18 mouse cellular contexts compared by ENCODE assay signal in genomic region chr7:98721623-98722022, GRCm38 (mm10). TPM values are rescaled to one million over a fixed set of nuclear protein-coding genes. Genes with fewer than 3 reads are reported as not detected.
DNase-seq lines count a peak whose midpoint lies in the region; ATAC-seq and TF ChIP-seq lines count a peak whose summit lies in the region.
"Had no signal": no experiment of that assay in that cellular context is flagged by ENCODE, and none has a peak within 500 bp of the region (broad histone marks: within the 10 kb centered on the region; RNA-seq: fewer than 3 reads in every experiment).

No protein-coding gene starts in this region.

- no peak overlapping the region for H3K4me3 ChIP-seq in kidney, embryonic 14.5 days (ENCODE audit: low read length)
- no peak overlapping the region for H3K4me3 ChIP-seq in layer of hippocampus, adult 2 months
- no peak overlapping the region for H3K4me3 ChIP-seq in limb, embryonic 12.5 days (replicated peaks)
- no peak overlapping the region for H3K4me3 ChIP-seq in intestine, embryonic 15.5 days (replicated peaks)
- H3K4me3 ChIP-seq in midbrain, embryonic 15.5 days: no peak overlapping the region
- H3K4me3 ChIP-seq: embryonic facial prominence, embryonic 12.5 days; forebrain, embryonic 13.5 days; heart, embryonic 12.5 days; hindbrain, embryonic 12.5 days had no signal

- H3K4me1 ChIP-seq in kidney, embryonic 14.5 days (ENCODE audit: control insufficient read depth, insufficient read depth, low read length): peaks cover 27% of the 10 kb centered on the region
- peaks cover 55% of the 10 kb centered on the region for H3K4me1 ChIP-seq in limb, embryonic 12.5 days (replicated peaks)
- H3K4me1 ChIP-seq in intestine, embryonic 15.5 days (replicated peaks): no peaks in the 10 kb centered on the region
- H3K4me1 ChIP-seq in midbrain, embryonic 15.5 days: no peaks in the 10 kb centered on the region
- H3K4me1 ChIP-seq: hindbrain, embryonic 12.5 days had no signal

- H3K9me3 ChIP-seq in kidney, embryonic 14.5 days (ENCODE audit: control insufficient read depth, low read length): no peaks in the 10 kb centered on the region
- H3K9me3 ChIP-seq in limb, embryonic 12.5 days: no peaks in the 10 kb centered on the region
- H3K9me3 ChIP-seq in intestine, embryonic 15.5 days: no peaks in the 10 kb centered on the region
- H3K9me3 ChIP-seq in midbrain, embryonic 15.5 days: no peaks in the 10 kb centered on the region
- H3K9me3 ChIP-seq: embryonic facial prominence, embryonic 12.5 days; forebrain, embryonic 13.5 days; heart, embryonic 12.5 days; hindbrain, embryonic 12.5 days had no signal

- peaks cover 15% of the 10 kb centered on the region for H3K36me3 ChIP-seq in kidney, embryonic 14.5 days (ENCODE audit: control insufficient read depth, insufficient read depth, low read length)
- peaks cover 20% of the 10 kb centered on the region for H3K36me3 ChIP-seq in limb, embryonic 12.5 days
- peaks cover 3% of the 10 kb centered on the region; the same call in 1 of the 2 replicates for H3K36me3 ChIP-seq in intestine, embryonic 15.5 days
- 0 out of 2 replicates have a peak, but pooled peaks cover 3% of the 10 kb centered on the region for H3K36me3 ChIP-seq in midbrain, embryonic 15.5 days (replicated peaks)

- H3K4me2 ChIP-seq in kidney, embryonic 14.5 days (replicated peaks; ENCODE audit: low read depth, low read length): no peak overlapping the region
- H3K4me2 ChIP-seq in limb, embryonic 12.5 days: peak overlapping the region; percentile 42
- no peak overlapping the region for H3K4me2 ChIP-seq in intestine, embryonic 15.5 days (replicated peaks)
- H3K4me2 ChIP-seq in midbrain, embryonic 15.5 days: no peak overlapping the region
- H3K4me2 ChIP-seq: embryonic facial prominence, embryonic 12.5 days; forebrain, embryonic 13.5 days; heart, embryonic 12.5 days; hindbrain, embryonic 12.5 days had no signal

- H3K9ac ChIP-seq in kidney, embryonic 14.5 days (ENCODE audit: low read depth, low read length): no peak overlapping the region
- H3K9ac ChIP-seq in limb, embryonic 12.5 days (replicated peaks): no peak overlapping the region
- H3K9ac ChIP-seq in intestine, embryonic 15.5 days: no peak overlapping the region
- no peak overlapping the region for H3K9ac ChIP-seq in midbrain, embryonic 15.5 days
- H3K9ac ChIP-seq: embryonic facial prominence, embryonic 12.5 days; forebrain, embryonic 13.5 days; forebrain, postnatal 0 days; heart, embryonic 12.5 days; hindbrain, embryonic 12.5 days had no signal

- DNase-seq in kidney, postnatal 14 days: no peak
- no peak for DNase-seq in layer of hippocampus, adult 2 months (ENCODE audit: low spot score in 2 of 2)
- no peak for DNase-seq in layer of hippocampus, postnatal 14 days (ENCODE audit: low spot score in 2 of 2)
- DNase-seq: adrenal gland, postnatal 14 days; cerebellum, adult 11-12 months; cerebellum, adult 9-10 months; cerebellum, postnatal 25 days; forebrain, postnatal 0 days; gastrocnemius, postnatal 14 days; heart, postnatal 36 days had no signal

- no peaks in the 10 kb centered on the region for H3K27me3 ChIP-seq in kidney, embryonic 14.5 days (ENCODE audit: control insufficient read depth, insufficient read depth, low read length)
- H3K27me3 ChIP-seq in limb, embryonic 12.5 days: peaks cover 25% of the 10 kb centered on the region
- no peaks in the 10 kb centered on the region for H3K27me3 ChIP-seq in intestine, embryonic 15.5 days (replicated peaks)
- H3K27me3 ChIP-seq in midbrain, embryonic 15.5 days (replicated peaks): no peaks in the 10 kb centered on the region
- H3K27me3 ChIP-seq: forebrain, embryonic 13.5 days; hindbrain, embryonic 12.5 days had no signal

- peak; percentile 22; the same call in 1 of the 2 replicates for ATAC-seq in kidney, embryonic 14.5 days (ENCODE audit: low FRiP score, low TSS enrichment)
- peak; percentile 39; the same call in 1 of the 2 replicates for ATAC-seq in limb, embryonic 12.5 days (ENCODE audit: insufficient number of reproducible peaks, insufficient read depth, low FRiP score, low TSS enrichment, low read depth)
- no peak for ATAC-seq in intestine, embryonic 15.5 days
- ATAC-seq in midbrain, embryonic 15.5 days (replicated peaks): no peak
- ATAC-seq: forebrain, embryonic 13.5 days; forebrain, postnatal 0 days had no signal

- no peak for TF ChIP-seq CTCF in layer of hippocampus, adult 2 months (conservative IDR thresholded peaks at IDR 0.05)

- no peak overlapping the region for H3K27ac ChIP-seq in kidney, embryonic 14.5 days (ENCODE audit: low read depth, low read length)
- H3K27ac ChIP-seq in layer of hippocampus, adult 2 months: peak overlapping the region; percentile 72; the same call in 1 of the 2 replicates
- peak overlapping the region; percentile 69 for H3K27ac ChIP-seq in limb, embryonic 12.5 days
- H3K27ac ChIP-seq in intestine, embryonic 15.5 days: no peak overlapping the region
- H3K27ac ChIP-seq in midbrain, embryonic 15.5 days: no peak overlapping the region
- H3K27ac ChIP-seq: embryonic facial prominence, embryonic 12.5 days; forebrain, embryonic 13.5 days; hindbrain, embryonic 12.5 days had no signal

- WGBS in kidney, embryonic 14.5 days: 37% methylated on average over 6 of the region's 6 CpGs
- 18% methylated on average over 6 of the region's 6 CpGs for WGBS in limb, embryonic 12.5 days
- 64% methylated on average over 6 of the region's 6 CpGs for WGBS in intestine, embryonic 15.5 days
- WGBS in midbrain, embryonic 15.5 days: 81% methylated on average over 6 of the region's 6 CpGs

RNA-seq across cellular contexts. Expression of gene Thap12, which starts 18.7 kb away (rescaled TPM):
- 50.3 and 81.3 TPM in 2 replicates for polyA plus RNA-seq in kidney, embryonic 14.5 days (2014; fragmentation: Nextera tagmentation; extraction: Ambion mirVana)
- 10 to 100 TPM; 73.2 to 79.5 TPM for total RNA-seq in layer of hippocampus, adult 2 months (2021)
- 10 to 100 TPM; 72.3 to 74.9 TPM for total RNA-seq in layer of hippocampus, postnatal 14 days (2021)
- polyA plus RNA-seq in limb, embryonic 12.5 days (2016; fragmentation: Nextera tagmentation; extraction: Ambion mirVana): 85.5 and 89.9 TPM in 2 replicates
- polyA plus RNA-seq in intestine, embryonic 15.5 days (2015; fragmentation: Nextera tagmentation; extraction: Ambion mirVana): 41.8 and 43.4 TPM in 2 replicates
- polyA plus RNA-seq in midbrain, embryonic 15.5 days (2015; fragmentation: Nextera tagmentation; extraction: Ambion mirVana): 44.2 and 47.1 TPM in 2 replicates

Comparison
In these comparisons a context has a peak if more than half of its experiments do, and no peak if none do; other contexts are left out.
1. ATAC-seq: peak in kidney, embryonic 14.5 days (single experiment) and limb, embryonic 12.5 days (single experiment); none in intestine, embryonic 15.5 days (single experiment) and midbrain, embryonic 15.5 days (single experiment).
2. H3K27ac ChIP-seq: peak in layer of hippocampus, adult 2 months (single experiment) and limb, embryonic 12.5 days (single experiment); none in kidney, embryonic 14.5 days (single experiment), intestine, embryonic 15.5 days (single experiment) and midbrain, embryonic 15.5 days (single experiment).